Mouse (Mus musculus) heart, embryonic 14.5 days (tissue): ENCODE measurements around the gene Catsper1. TPM values are rescaled to one million over a fixed set of nuclear protein-coding genes. Genes with fewer than 3 reads are reported as not detected.
"Not testable (repeated sequence)": the region's sequence is repeated elsewhere in the genome, so short reads cannot be mapped to it uniquely, and the experiment has no call there.

Experiments used
- ATAC-seq: fragments of 200-750 bp; cut with Nextera tagmentation; 2 replicates; pipeline ENCODE4 v1.8.0; 2017; ENCODE audit warnings: low read depth, moderate TSS enrichment; ENCODE audit not compliant: insufficient number of reproducible peaks, insufficient read depth, low FRiP score
- H3K27ac ChIP-seq, 2 experiments: fragments of 200-500 bp in 1 of 2; fragments of 300-500 bp in 1 of 2; sonication (generic) in 1 of 2; replicated peaks in 1 of 2; 2 replicates each; pipeline ENCODE4 v1.5.1; 2012 to 2014; ENCODE audit warnings: low read depth in 2 of 2, low read length in 2 of 2, control low read depth in 1 of 2, mild to moderate bottlenecking in 1 of 2, mixed read lengths in 1 of 2; ENCODE audit not compliant: control insufficient read depth in 1 of 2, insufficient read depth in 1 of 2
- H3K27me3 ChIP-seq: fragments of 300-500 bp; sonication (generic); 2 replicates; pipeline ENCODE4 v1.6.1; 2014; ENCODE audit warnings: mild to moderate bottlenecking, low read length, control low read depth; ENCODE audit not compliant: control insufficient read depth, insufficient read depth
- H3K36me3 ChIP-seq: fragments of 300-500 bp; sonication (generic); 2 replicates; pipeline ENCODE4 v1.6.1; 2014; ENCODE audit warnings: mild to moderate bottlenecking, control low read depth, low read length, mixed read lengths; ENCODE audit not compliant: control insufficient read depth, insufficient read depth
- H3K4me1 ChIP-seq, 2 experiments: fragments of 200-500 bp in 1 of 2; fragments of 300-500 bp in 1 of 2; sonication (generic) in 1 of 2; 2 replicates each; pipeline ENCODE4 v1.6.1; 2012 to 2014; ENCODE audit warnings: low read length in 2 of 2, control low read depth in 1 of 2, mixed read lengths in 1 of 2; ENCODE audit not compliant: control insufficient read depth in 2 of 2, insufficient read depth in 2 of 2
- H3K4me2 ChIP-seq: fragments of 300-500 bp; sonication (generic); 2 replicates; pipeline ENCODE4 v1.6.1; 2014; ENCODE audit warnings: mild to moderate bottlenecking, low read length
- H3K4me3 ChIP-seq, 2 experiments: fragments of 200-500 bp in 1 of 2; fragments of 300-500 bp in 1 of 2; sonication (generic) in 1 of 2; 2 replicates each; pipeline ENCODE4 v1.5.1; 2012 to 2014; ENCODE audit warnings: low read length in 2 of 2, mild to moderate bottlenecking in 2 of 2, control low read depth in 1 of 2, low read depth in 1 of 2, moderate library complexity in 1 of 2; ENCODE audit not compliant: control insufficient read depth in 1 of 2, insufficient read depth in 1 of 2
- H3K9ac ChIP-seq: fragments of 300-500 bp; sonication (generic); 2 replicates; pipeline ENCODE4 v1.6.1; 2014; ENCODE audit warnings: mild to moderate bottlenecking, low read length
- H3K9me3 ChIP-seq: fragments of 300-500 bp; sonication (generic); 2 replicates; pipeline ENCODE4 v1.6.1; 2016; ENCODE audit warnings: low read length, control low read depth; ENCODE audit not compliant: control insufficient read depth
- WGBS: fragments of 180-500 bp; shearing (Covaris S2); extraction: QIAGEN DNeasy Blood & Tissue Kit; methylation state at CpG from one replicate; pipeline ENCODE4 v1.1.7; 2014; 5-methylcytosine and 5-hydroxymethylcytosine counted together
- polyA plus RNA-seq: library from polyadenylated mRNA; unstranded; fragments of >200 nt; fragmentation: Nextera tagmentation; extraction: Ambion mirVana; gene quantifications from 2 replicates; pipeline ENCODE4 v1.2.1, GENCODE M21; 2014

Catsper1 gene
- polyA plus RNA-seq, 1 experiment from 2014 or later = not detected

- no peak overlapping the region for H3K27ac ChIP-seq
- no peaks in the 10 kb centered on the region for H3K36me3 ChIP-seq
- no peak overlapping the region for H3K9ac ChIP-seq
- no peaks in the 10 kb centered on the region for H3K27me3 ChIP-seq
- H3K4me3 ChIP-seq = no peak overlapping the region
- H3K4me2 ChIP-seq = no peak overlapping the region
- H3K4me1 ChIP-seq = peaks cover 6 to 7% of the 10 kb centered on the region in 2 experiments; a peak in 3 of 4 replicates
- H3K9me3 ChIP-seq = no peaks in the 10 kb centered on the region
- WGBS = 16% methylated on average over 5 of the region's 5 CpGs
- no peak for ATAC-seq
Observed at GRCm38 (mm10) chr19:5337975-5338374, 2.4 kb downstream of the Catsper1 start.

DNA sequence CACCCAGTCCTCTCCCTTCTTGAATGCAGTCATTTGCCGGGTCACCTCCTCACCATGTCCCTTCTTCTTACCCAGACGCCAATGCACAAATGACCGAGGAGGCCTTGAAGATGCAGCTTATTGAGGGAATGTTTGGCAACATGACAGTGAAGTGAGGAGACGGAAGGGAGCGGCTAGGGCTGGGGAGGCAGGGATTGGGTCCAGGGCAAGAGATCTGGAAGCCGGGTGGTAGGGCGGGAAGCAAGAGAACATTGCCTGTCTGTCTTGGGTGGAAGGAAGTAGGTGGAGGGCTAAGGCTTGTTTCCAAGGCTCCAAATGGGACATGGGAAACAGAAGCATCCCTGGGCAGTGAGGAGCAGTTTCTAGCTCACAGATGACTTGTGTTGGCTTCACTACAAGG is 5.8 kb downstream of the Catsper1 start:
- no peak overlapping the region for H3K9ac ChIP-seq
- H3K9me3 ChIP-seq = no peaks in the 10 kb centered on the region
- no peaks in the 10 kb centered on the region for H3K27me3 ChIP-seq
- H3K27ac ChIP-seq = no peak overlapping the region
- 84% methylated on average over 7 of the region's 7 CpGs for WGBS
- H3K4me3 ChIP-seq = no peak overlapping the region
- H3K36me3 ChIP-seq = no peaks in the 10 kb centered on the region
- ATAC-seq = no peak
- peaks cover 0 to 6% of the 10 kb centered on the region in 2 experiments; a peak in 2 of 4 replicates for H3K4me1 ChIP-seq
- H3K4me2 ChIP-seq = no peak overlapping the region

- no peaks in the 10 kb centered on the region for H3K9me3 ChIP-seq
- peak overlapping the region; percentile 14 to 58; a peak in 1 of 4 replicates for H3K27ac ChIP-seq
- H3K9ac ChIP-seq = no peak overlapping the region
- no peak overlapping the region for H3K4me2 ChIP-seq
- peak; percentile 75 for ATAC-seq
- 52% methylated on average over 6 of the region's 6 CpGs for WGBS
- H3K4me3 ChIP-seq = no peak overlapping the region
- H3K27me3 ChIP-seq = no peaks in the 10 kb centered on the region
- H3K4me1 ChIP-seq = peaks cover 6% of the 10 kb centered on the region in 2 experiments; a peak in 3 of 4 replicates
- no peaks in the 10 kb centered on the region for H3K36me3 ChIP-seq
Observed at GRCm38 (mm10) chr19:5345297-5346131, 10.0 kb downstream of the Catsper1 start.

DNA sequence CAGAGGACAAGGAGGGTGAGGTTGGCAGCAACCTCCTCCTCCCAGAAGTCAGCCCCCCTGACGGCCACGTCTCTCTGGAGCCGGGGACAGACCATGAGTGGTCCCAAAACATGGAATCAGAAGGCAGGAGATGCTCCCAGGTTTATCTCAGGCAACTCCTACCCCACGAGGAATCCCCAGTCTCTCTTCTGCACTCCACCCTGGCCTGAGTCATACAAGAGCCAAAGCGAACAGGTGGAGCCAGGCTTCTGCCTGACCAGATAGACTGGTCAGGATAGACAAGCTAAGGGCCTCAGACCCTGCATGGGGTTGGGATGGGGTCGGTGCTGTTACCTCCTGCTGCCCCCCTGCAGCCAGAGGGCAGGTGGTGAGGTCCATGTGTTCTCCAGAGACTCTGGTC is 12.5 kb downstream of the Catsper1 start:
- H3K27me3 ChIP-seq = no peaks in the 10 kb centered on the region
- H3K9ac ChIP-seq = no peak overlapping the region
- no peak overlapping the region for H3K4me3 ChIP-seq
- ATAC-seq = no peak
- H3K4me2 ChIP-seq = no peak overlapping the region
- no peak overlapping the region for H3K27ac ChIP-seq
- peaks cover 6% of the 10 kb centered on the region in 2 experiments; a peak in 3 of 4 replicates for H3K4me1 ChIP-seq
- no peaks in the 10 kb centered on the region for H3K36me3 ChIP-seq
- no peaks in the 10 kb centered on the region for H3K9me3 ChIP-seq
- WGBS = 77% methylated on average over 6 of the region's 6 CpGs

GRCm38 (mm10) chr19:5348526-5349501 is 13.3 kb downstream of the Catsper1 start:
- ATAC-seq = no peak
- H3K27ac ChIP-seq = no peak overlapping the region
- H3K9ac ChIP-seq = peak overlapping the region; percentile 71
- peak overlapping the region; percentile 44 to 47 for H3K4me3 ChIP-seq
- no peaks in the 10 kb centered on the region for H3K27me3 ChIP-seq
- peaks cover 6% of the 10 kb centered on the region in 2 experiments; a peak in 3 of 4 replicates for H3K4me1 ChIP-seq
- H3K9me3 ChIP-seq = no peaks in the 10 kb centered on the region
- H3K4me2 ChIP-seq = peak overlapping the region; percentile 75
- no peaks in the 10 kb centered on the region for H3K36me3 ChIP-seq
- WGBS = 5% methylated on average over 34 of the region's 34 CpGs

DNA sequence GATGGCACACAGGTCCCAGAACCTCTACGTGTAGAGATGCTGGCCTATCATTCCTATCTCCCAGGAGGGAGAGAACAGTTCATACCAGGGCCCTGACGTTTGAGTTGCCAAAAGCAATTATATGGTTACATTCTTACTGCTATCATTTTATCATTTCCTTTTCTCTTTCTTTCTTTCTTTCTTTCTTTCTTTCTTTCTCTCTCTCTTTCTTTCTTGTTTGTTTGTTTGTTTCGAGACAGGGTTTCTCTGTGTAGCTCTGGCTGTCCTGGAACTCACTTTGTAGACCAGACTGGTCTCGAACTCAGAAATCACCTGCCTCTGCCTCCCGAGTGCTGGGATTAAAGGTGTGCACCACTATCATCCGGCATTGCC is 13.9 kb downstream of the Catsper1 start, which contains the start of gene Cst6:
Cst6 (minus strand) TSS at position 73 of the 372 bp plus-strand sequence.
- 62% methylated on average over 6 of the region's 6 CpGs for WGBS
- H3K9me3 ChIP-seq, H3K4me1 ChIP-seq, H3K27ac ChIP-seq, H3K36me3 ChIP-seq, ATAC-seq, H3K27me3 ChIP-seq: not testable (repeated sequence)
- peak within 1 kb of the TSS; percentile 75 for H3K4me2 ChIP-seq
- peak within 1 kb of the TSS; percentile 44 to 47 for H3K4me3 ChIP-seq
- peak within 1 kb of the TSS; percentile 71 for H3K9ac ChIP-seq

- no peaks in the 10 kb centered on the region for H3K36me3 ChIP-seq
- no peak overlapping the region for H3K4me3 ChIP-seq
- H3K9me3 ChIP-seq = no peaks in the 10 kb centered on the region
- peaks cover 0 to 5% of the 10 kb centered on the region in 2 experiments; a peak in 1 of 4 replicates for H3K4me1 ChIP-seq
- H3K4me2 ChIP-seq = no peak overlapping the region
- no peaks in the 10 kb centered on the region for H3K27me3 ChIP-seq
- no peak overlapping the region for H3K9ac ChIP-seq
- WGBS = 65% methylated on average over 2 of the region's 2 CpGs
- no peak for ATAC-seq
- H3K27ac ChIP-seq = no peak overlapping the region
Observed at GRCm38 (mm10) chr19:5353609-5354008, 18.1 kb downstream of the Catsper1 start.
